Mouse (Mus musculus) ES-E14 (cell line): ENCODE data around the gene Hvcn1. TPM values are rescaled to one million over a fixed set of nuclear protein-coding genes. Genes with fewer than 3 reads are reported as not detected.
"Not testable (repeated sequence)": the region's sequence is repeated elsewhere in the genome, so short reads cannot be mapped to it uniquely, and the experiment has no call there.

ENCODE experiments used
- DNase-seq: peaks from one replicate; pipeline ENCODE4 v3.0.0-alpha.2; 2013; ENCODE audit warnings: low read depth, low spot score
- H3K27ac ChIP-seq: 2 replicates; pipeline ENCODE4 v1.5.1; 2012; ENCODE audit warnings: low read depth, mild to moderate bottlenecking, low read length, moderate library complexity, mixed read lengths; ENCODE audit not compliant: poor library complexity, insufficient read depth, severe bottlenecking
- H3K36me3 ChIP-seq: 2 replicates; pipeline ENCODE4 v1.6.1; 2012; ENCODE audit warnings: mild to moderate bottlenecking, low read length, moderate library complexity, mixed read lengths; ENCODE audit not compliant: control insufficient read depth, poor library complexity, insufficient read depth, severe bottlenecking
- H3K4me1 ChIP-seq, 2 experiments: fragments of 150-350 bp in 1 of 2; sonication (generic) in 1 of 2; 2 replicates each; pipeline ENCODE4 v1.6.1; 2012; ENCODE audit warnings: low read length in 2 of 2, mild to moderate bottlenecking in 1 of 2, mixed read lengths in 1 of 2; ENCODE audit not compliant: control insufficient read depth in 2 of 2, insufficient read depth in 2 of 2, poor library complexity in 1 of 2
- H3K4me3 ChIP-seq, 2 experiments: fragments of 150-350 bp in 1 of 2; sonication (generic) in 1 of 2; 2 replicates each; pipeline ENCODE4 v1.5.1; 2012; ENCODE audit warnings: low read length in 2 of 2, low read depth in 1 of 2, mild to moderate bottlenecking in 1 of 2, mixed read lengths in 1 of 2; ENCODE audit not compliant: insufficient read depth in 1 of 2, poor library complexity in 1 of 2, severe bottlenecking in 1 of 2
- H3K9ac ChIP-seq: 2 replicates; pipeline ENCODE4 v1.6.1; 2012; ENCODE audit warnings: low read depth, mild to moderate bottlenecking, low read length, mixed read lengths; ENCODE audit not compliant: poor library complexity, insufficient read depth, severe bottlenecking
- H3K9me3 ChIP-seq: fragments of 150-350 bp; sonication (generic); 2 replicates; pipeline ENCODE4 v1.6.1; 2012; ENCODE audit warnings: low read depth, mild to moderate bottlenecking, low read length; ENCODE audit not compliant: control insufficient read depth, insufficient read depth
- CHD2 ChIP-seq: IDR thresholded peaks from 2 replicates; pipeline ENCODE4 v1.6.1; 2014; ENCODE audit warnings: mild to moderate bottlenecking, low read depth, low read length, inconsistent platforms
- HCFC1 ChIP-seq: IDR thresholded peaks from 2 replicates; pipeline ENCODE4 v1.6.1; 2012; ENCODE audit warnings: low read length, inconsistent platforms, borderline replicate concordance; ENCODE audit not compliant: insufficient read depth
- MAFK ChIP-seq: IDR thresholded peaks from 2 replicates; pipeline ENCODE4 v1.6.1; 2014; ENCODE audit warnings: mild to moderate bottlenecking, low read depth, low read length, inconsistent platforms; ENCODE audit not compliant: insufficient read depth
- ZC3H11A ChIP-seq: IDR thresholded peaks from 2 replicates; pipeline ENCODE4 v1.6.1; 2012; ENCODE audit warnings: low read depth, mild to moderate bottlenecking, inconsistent platforms, low read length, borderline replicate concordance
- ZNF384 ChIP-seq: IDR thresholded peaks from 2 replicates; pipeline ENCODE4 v1.6.1; 2012; ENCODE audit warnings: low read depth, low read length, inconsistent platforms
- in situ Hi-C, 2 experiments: fragments of 600-800 bp; cut with MboI; formaldehyde crosslinking; loops; one replicate each; pipeline ENCODE4 v1.15.1; 2025; ENCODE audit warnings: low sequenced_read_pairs in 2 of 2, inconsistent platforms in 1 of 2; ENCODE audit not compliant: unreplicated experiment in 2 of 2
- total RNA-seq: library from RNA; depleted of rRNA; stranded (reverse); fragments of 300-350 nt; gene quantifications from 2 replicates; pipeline ENCODE4 v1.2.3, GENCODE M21; 2012

Gene Hvcn1
- total RNA-seq, 1 experiment = 35.7 TPM

- Histone ChIP-seq H3K4me1 (peaks cover 5 to 16% of the 10 kb centered on the region in 2 experiments; a peak in 2 of 4 replicates), H3K4me3 (no peak overlapping the region), H3K9me3 (no peaks in the 10 kb centered on the region), H3K36me3 (peaks cover 18% of the 10 kb centered on the region; the same call in 1 of the 2 replicates), H3K9ac (0 out of 2 replicates have a peak overlapping the region, but pooled peaks have one; percentile 13), H3K27ac (no peak overlapping the region)
- in situ Hi-C loops = no loop called here
- DNase-seq = no peak
- TF ChIP-seq ZNF384 = no peak
- no peak for TF ChIP-seq ZC3H11A
- TF ChIP-seq MAFK = no peak
- TF ChIP-seq HCFC1 = no peak
- TF ChIP-seq CHD2 = no peak
Observed at GRCm38 (mm10) chr5:122212125-122212524, 5.5 kb downstream of the Hvcn1 start.

- H3K9me3 ChIP-seq, DNase-seq, in situ Hi-C loops, H3K9ac ChIP-seq, H3K27ac ChIP-seq, H3K4me3 ChIP-seq: not testable (repeated sequence)
- H3K4me1 ChIP-seq = peaks cover 5 to 12% of the 10 kb centered on the region in 2 experiments; a peak in 3 of 4 replicates
- peaks cover 18% of the 10 kb centered on the region; the same call in 1 of the 2 replicates for H3K36me3 ChIP-seq
Observed at GRCm38 (mm10) chr5:122212820-122213219, 6.2 kb downstream of the Hvcn1 start.

- peaks cover 23% of the 10 kb centered on the region; the same call in 1 of the 2 replicates for H3K36me3 ChIP-seq
- in situ Hi-C loops = no loop called here
- no peak overlapping the region for H3K9ac ChIP-seq
- no peak overlapping the region for H3K27ac ChIP-seq
- peaks cover 2 to 15% of the 10 kb centered on the region in 2 experiments; a peak in 3 of 4 replicates for H3K4me1 ChIP-seq
- no peak for DNase-seq
- TF ChIP-seq CHD2 (no peak), MAFK (no peak), ZC3H11A (no peak), ZNF384 (no peak), HCFC1 (no peak)
- H3K4me3 ChIP-seq = no peak overlapping the region
- H3K9me3 ChIP-seq = no peaks in the 10 kb centered on the region
Observed at GRCm38 (mm10) chr5:122213861-122214260, 7.3 kb downstream of the Hvcn1 start.

- H3K9ac ChIP-seq = no peak overlapping the region
- TF ChIP-seq CHD2 = no peak
- no peak for TF ChIP-seq ZNF384
- TF ChIP-seq MAFK = no peak
- TF ChIP-seq HCFC1 = no peak
- TF ChIP-seq ZC3H11A = no peak
- H3K4me1 ChIP-seq = peaks cover 0 to 21% of the 10 kb centered on the region in 2 experiments; a peak in 3 of 4 replicates
- no peak for DNase-seq
- no peak overlapping the region for H3K27ac ChIP-seq
- H3K36me3 ChIP-seq = peaks cover 27% of the 10 kb centered on the region; the same call in 1 of the 2 replicates
- no peaks in the 10 kb centered on the region for H3K9me3 ChIP-seq
- no peak overlapping the region for H3K4me3 ChIP-seq
- in situ Hi-C loops = no loop called here
Observed at GRCm38 (mm10) chr5:122217636-122218035, 11.0 kb downstream of the Hvcn1 start.
